18 mouse cellular contexts compared by ENCODE assay signal in genomic region chr1:43457012-43457766, GRCm38 (mm10). TPM values are rescaled to one million over a fixed set of nuclear protein-coding genes. Genes with fewer than 3 reads are reported as not detected.
DNase-seq lines count a peak whose midpoint lies in the region; ATAC-seq and TF ChIP-seq lines count a peak whose summit lies in the region.
"Had no signal": no experiment of that assay in that cellular context is flagged by ENCODE, and none has a peak within 500 bp of the region (broad histone marks: within the 10 kb centered on the region; RNA-seq: fewer than 3 reads in every experiment).

No protein-coding gene starts in this region.

- peak; percentile 72 for ATAC-seq in activated CD4-positive, CD25-positive, alpha-beta regulatory T cell, adult 4 months
- ATAC-seq in liver, postnatal 0 days, result no peak
- ATAC-seq in hindbrain, embryonic 16.5 days, result no peak
- ATAC-seq in kidney, embryonic 16.5 days (ENCODE audit: low FRiP score, low TSS enrichment), result no peak

- H3K4me3 ChIP-seq in thymus, adult 2 months (ENCODE audit: control insufficient read depth, insufficient read depth, low read length), result no peak overlapping the region
- no peak overlapping the region for H3K4me3 ChIP-seq in liver, postnatal 0 days (ENCODE audit: low read depth, low read length)
- no peak overlapping the region for H3K4me3 ChIP-seq in hindbrain, embryonic 16.5 days (ENCODE audit: low read length)
- H3K4me3 ChIP-seq in kidney, embryonic 16.5 days (ENCODE audit: low read length), result no peak overlapping the region
- H3K4me3 ChIP-seq: heart, adult 2 months; heart, embryonic 15.5 days; hindbrain, embryonic 10.5 days; limb, embryonic 13.5 days; midbrain, embryonic 12.5 days; neural tube, embryonic 12.5 days had no signal

- peaks cover 39% of the 10 kb centered on the region for H3K4me1 ChIP-seq in thymus, adult 2 months (replicated peaks; ENCODE audit: control insufficient read depth, insufficient read depth, low read length)
- H3K4me1 ChIP-seq in liver, postnatal 0 days (ENCODE audit: insufficient read depth), result peaks cover 18% of the 10 kb centered on the region
- peaks cover 6% of the 10 kb centered on the region for H3K4me1 ChIP-seq in hindbrain, embryonic 16.5 days (ENCODE audit: control insufficient read depth, insufficient read depth, low read depth, low read length)
- H3K4me1 ChIP-seq in kidney, embryonic 16.5 days (ENCODE audit: insufficient read depth, low read length), result peaks cover 26% of the 10 kb centered on the region

- WGBS in thymus, adult 2 months, result 27% methylated on average over 7 of the region's 7 CpGs
- 45% methylated on average over 7 of the region's 7 CpGs for WGBS in liver, postnatal 0 days (ENCODE audit: insufficient replicate concordance)
- 91% methylated on average over 7 of the region's 7 CpGs for WGBS in hindbrain, embryonic 16.5 days
- WGBS in kidney, embryonic 16.5 days, result 73% methylated on average over 7 of the region's 7 CpGs

- peak overlapping the region; percentile 90 for H3K27ac ChIP-seq in thymus, adult 2 months (ENCODE audit: control insufficient read depth, insufficient read depth, low read length)
- H3K27ac ChIP-seq in liver, postnatal 0 days (ENCODE audit: low read depth), result no peak overlapping the region
- no peak overlapping the region for H3K27ac ChIP-seq in hindbrain, embryonic 16.5 days (ENCODE audit: low read depth, low read length)
- no peak overlapping the region for H3K27ac ChIP-seq in kidney, embryonic 16.5 days (ENCODE audit: low read length)
- H3K27ac ChIP-seq: heart, adult 2 months; heart, embryonic 15.5 days; hindbrain, embryonic 10.5 days; limb, embryonic 13.5 days; midbrain, embryonic 12.5 days; neural tube, embryonic 12.5 days had no signal

- DNase-seq in thymus, adult 2 months, result no peak
- no peak for DNase-seq in thymus, postnatal 14 days
- no peak for DNase-seq in liver, postnatal 0 days
- peak; percentile 41 for DNase-seq in splenic B cell, adult 2 months (ENCODE audit: low read depth, low spot score)
- DNase-seq in adrenal gland, postnatal 25 days, result no peak
- DNase-seq: cerebellum, adult 18-20 months; cerebellum, postnatal 36 days; gastrocnemius, postnatal 14 days; heart, adult 2 months; kidney, adult 8-10 months had no signal

- TF ChIP-seq EP300 in liver, postnatal 0 days (IDR thresholded peaks at IDR 0.05; ENCODE audit: low read depth), result 0 out of 2 replicates have a peak, but pooled peaks have one; percentile 13

- no peak for TF ChIP-seq POLR2A in thymus, adult 2 months (IDR thresholded peaks at IDR 0.05; ENCODE audit: control insufficient read depth, extremely low read depth, insufficient read depth, low read length, poor library complexity)

- H3K4me2 ChIP-seq in liver, postnatal 0 days (ENCODE audit: low read depth, low read length), result no peak overlapping the region
- no peak overlapping the region for H3K4me2 ChIP-seq in hindbrain, embryonic 16.5 days (ENCODE audit: low read length)
- H3K4me2 ChIP-seq in kidney, embryonic 16.5 days (replicated peaks; ENCODE audit: low read depth, low read length), result no peak overlapping the region
- H3K4me2 ChIP-seq: heart, embryonic 15.5 days; limb, embryonic 13.5 days; midbrain, embryonic 12.5 days; neural tube, embryonic 12.5 days had no signal

- TF ChIP-seq CTCF in thymus, adult 2 months (IDR thresholded peaks at IDR 0.05; ENCODE audit: borderline replicate concordance, control insufficient read depth, extremely low read depth, insufficient read depth, low read length, poor library complexity), result no peak
- no peak for TF ChIP-seq CTCF in liver, postnatal 0 days (IDR thresholded peaks at IDR 0.05; ENCODE audit: low read depth)

- H3K27me3 ChIP-seq in thymus, adult 2 months (ENCODE audit: control insufficient read depth, insufficient read depth, low read length), result no peaks in the 10 kb centered on the region
- no peaks in the 10 kb centered on the region for H3K27me3 ChIP-seq in liver, postnatal 0 days (ENCODE audit: insufficient read depth, low read length)
- H3K27me3 ChIP-seq in splenic B cell, adult 2 months (ENCODE audit: control insufficient read depth, insufficient read depth, low read length, poor library complexity, severe bottlenecking), result no peaks in the 10 kb centered on the region
- no peaks in the 10 kb centered on the region for H3K27me3 ChIP-seq in hindbrain, embryonic 16.5 days (replicated peaks; ENCODE audit: control insufficient read depth, insufficient read depth, low read length)
- H3K27me3 ChIP-seq in kidney, embryonic 16.5 days (ENCODE audit: insufficient read depth, low read length), result no peaks in the 10 kb centered on the region
- H3K27me3 ChIP-seq: heart, embryonic 15.5 days; limb, embryonic 13.5 days; midbrain, embryonic 12.5 days; neural tube, embryonic 12.5 days had no signal

- H3K9me3 ChIP-seq in liver, postnatal 0 days (ENCODE audit: low read length), result no peaks in the 10 kb centered on the region
- no peaks in the 10 kb centered on the region for H3K9me3 ChIP-seq in hindbrain, embryonic 16.5 days (ENCODE audit: control insufficient read depth, low read length)
- H3K9me3 ChIP-seq in kidney, embryonic 16.5 days (ENCODE audit: low read length), result no peaks in the 10 kb centered on the region
- H3K9me3 ChIP-seq: heart, embryonic 15.5 days; hindbrain, embryonic 10.5 days; limb, embryonic 13.5 days; midbrain, embryonic 12.5 days; neural tube, embryonic 12.5 days had no signal

- H3K9ac ChIP-seq in liver, postnatal 0 days (replicated peaks), result no peak overlapping the region
- no peak overlapping the region for H3K9ac ChIP-seq in hindbrain, embryonic 16.5 days (ENCODE audit: low read depth, low read length)
- H3K9ac ChIP-seq in kidney, embryonic 16.5 days (replicated peaks; ENCODE audit: low read length), result no peak overlapping the region
- H3K9ac ChIP-seq: heart, embryonic 15.5 days; limb, embryonic 13.5 days; midbrain, embryonic 12.5 days; neural tube, embryonic 12.5 days had no signal

- peaks cover 8% of the 10 kb centered on the region; the same call in 1 of the 2 replicates for H3K36me3 ChIP-seq in thymus, adult 2 months (ENCODE audit: control insufficient read depth, insufficient read depth, low read length)
- no peaks in the 10 kb centered on the region for H3K36me3 ChIP-seq in liver, postnatal 0 days (replicated peaks; ENCODE audit: insufficient read depth, low read length)
- H3K36me3 ChIP-seq in splenic B cell, adult 2 months (ENCODE audit: control insufficient read depth, insufficient read depth, low read length, poor library complexity, severe bottlenecking), result no peaks in the 10 kb centered on the region
- H3K36me3 ChIP-seq in hindbrain, embryonic 16.5 days (ENCODE audit: control insufficient read depth, insufficient read depth, low read length), result no peaks in the 10 kb centered on the region
- H3K36me3 ChIP-seq in kidney, embryonic 16.5 days (ENCODE audit: insufficient read depth, low read length), result peaks cover 3% of the 10 kb centered on the region; the same call in 1 of the 2 replicates
- H3K36me3 ChIP-seq: heart, embryonic 15.5 days; midbrain, embryonic 12.5 days had no signal

RNA-seq across cellular contexts. Expression of gene Nck2, which starts 12.8 kb away (rescaled TPM):
- polyA plus RNA-seq in thymus, adult 2 months (2012; rRNA removed), result 106 and 122 TPM in 2 replicates
- polyA plus RNA-seq in activated CD4-positive, CD25-positive, alpha-beta regulatory T cell, adult 4 months (2017; shearing (Covaris generic)), result 10 to 100 TPM; 18.5 to 24.0 TPM
- 5.4 and 6.0 TPM in 2 replicates for polyA plus RNA-seq in liver, postnatal 0 days (2015; fragmentation: Nextera tagmentation; extraction: Ambion mirVana)
- 28.0 and 32.3 TPM in 2 replicates for polyA plus RNA-seq in hindbrain, embryonic 16.5 days (2015; fragmentation: Nextera tagmentation; extraction: Ambion mirVana)
- 44.5 and 46.5 TPM in 2 replicates for polyA plus RNA-seq in kidney, embryonic 16.5 days (2015; fragmentation: Nextera tagmentation; extraction: Ambion mirVana)
- 33.1 and 34.5 TPM in 2 replicates for total RNA-seq in adrenal gland, postnatal 25 days (2021)
